Mouse (Mus musculus) spleen, embryonic (tissue): Measurements from ENCODE around the gene Tmprss13.

Experiments
- CTCF ChIA-PET: fragments of 350-600 bp; sonication (Branson Sonifier 250); formaldehyde crosslinking; loops from one replicate; lab custom pipeline; 2022; lab: Charles Lee

Gene Tmprss13

GRCm38 (mm10) chr9:45318855-45319254 is at the start of gene Tmprss13:
Tmprss13 (plus strand) TSS chr9:45319100.
- CTCF ChIA-PET, result interaction anchor here (0.6 kb wide), 1 partner anchor 76 kb away, joined by 12 read pairs; no protein-coding TSS in a partner anchor

DNA sequence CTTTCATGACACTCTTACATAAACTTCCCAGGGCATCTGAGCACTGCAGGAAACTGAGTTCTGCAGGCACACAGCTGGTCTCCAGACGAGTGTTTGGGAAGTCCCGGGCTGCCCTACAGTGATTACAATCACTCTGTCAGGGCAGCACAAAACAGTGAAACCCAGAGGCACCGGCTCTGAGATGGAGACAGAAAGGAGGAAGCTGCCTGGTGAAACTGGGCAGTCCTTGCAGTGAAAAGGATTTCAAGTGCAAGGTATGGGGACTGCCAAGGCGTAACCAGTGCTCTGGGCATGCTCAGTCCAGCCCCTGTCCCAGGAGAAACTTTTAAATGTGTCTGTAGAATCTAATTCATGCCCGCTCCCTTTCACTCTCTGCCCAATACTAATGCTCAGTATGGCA is 46.7 kb upstream of the Tmprss13 start:
- CTCF ChIA-PET, result interaction anchor here (0.7 kb wide), 1 partner anchor 24 kb away, joined by 3 read pairs; no protein-coding TSS in a partner anchor

- CTCF ChIA-PET, result interaction anchor here (0.6 to 0.8 kb wide), 2 partner anchors 25 to 54 kb away, joined by 3 read pairs; no protein-coding TSS in a partner anchor
Measured at GRCm38 (mm10) chr9:45274218-45274617, 44.7 kb upstream of the Tmprss13 start.

DNA sequence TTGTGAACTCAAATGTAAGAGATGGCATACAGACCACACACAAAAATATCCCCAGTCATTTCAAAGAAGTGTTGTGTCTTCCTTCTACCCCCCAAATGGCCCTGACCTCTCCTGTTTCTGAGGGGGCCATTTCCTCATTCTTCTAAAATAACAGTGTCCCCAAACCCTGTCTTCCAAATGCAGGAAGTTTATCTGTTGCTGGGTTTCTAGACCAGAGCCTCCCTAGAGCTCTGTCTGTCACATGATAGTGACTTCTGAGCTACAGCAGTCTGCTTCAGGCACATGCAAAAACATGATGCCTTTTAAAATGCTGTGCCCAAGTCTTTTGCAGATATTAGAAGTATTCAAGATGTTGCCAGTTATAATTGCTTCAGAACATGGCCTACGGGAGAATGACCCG is 44.3 kb upstream of the Tmprss13 start:
- CTCF ChIA-PET, result interaction anchor here (0.6 kb wide), 1 partner anchor 54 kb away, joined by 3 read pairs; no protein-coding TSS in a partner anchor

DNA sequence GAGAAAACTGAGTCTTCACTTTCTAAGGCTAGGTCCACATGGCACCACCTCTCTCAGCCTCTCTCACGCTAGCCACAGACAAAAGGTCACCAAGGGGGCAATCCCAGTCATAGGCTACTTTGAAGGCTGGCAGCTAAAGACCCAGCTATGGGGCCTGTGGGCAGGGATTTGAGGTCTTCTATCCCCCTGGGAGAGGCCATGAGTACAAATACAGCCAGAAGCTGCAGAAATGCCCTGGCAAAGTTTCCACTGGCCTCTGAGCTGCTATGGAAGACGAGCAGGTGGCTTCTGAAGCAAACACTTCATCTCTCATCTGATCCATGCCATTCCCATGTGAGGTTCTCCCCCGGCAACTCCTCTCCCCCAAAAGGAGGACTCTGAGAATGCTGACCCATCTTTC is 38.8 kb upstream of the Tmprss13 start:
- CTCF ChIA-PET, result no interaction called here

DNA sequence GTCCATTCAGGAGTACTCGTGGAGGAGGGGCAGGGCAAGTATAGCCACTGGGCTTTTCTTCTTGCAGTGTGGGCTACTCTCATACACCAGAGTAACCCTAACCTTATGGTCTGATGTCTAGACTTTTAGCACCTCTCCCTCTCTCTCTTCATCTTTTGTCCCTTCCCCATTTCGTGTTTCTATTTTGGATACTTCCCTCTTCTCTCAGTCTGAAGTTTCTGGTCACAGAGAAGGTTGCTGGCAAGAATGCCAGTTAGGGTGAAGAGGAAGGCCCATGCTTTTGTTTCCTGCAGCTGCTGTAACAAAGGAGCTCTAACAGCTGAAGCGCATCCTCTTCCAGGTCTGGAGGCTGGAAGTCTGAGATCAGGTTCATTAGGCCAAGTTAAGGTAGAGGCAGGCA is 38.0 kb upstream of the Tmprss13 start:
- CTCF ChIA-PET, result no interaction called here

GRCm38 (mm10) chr9:45282466-45282865 is 36.4 kb upstream of the Tmprss13 start:
- CTCF ChIA-PET, result interaction anchor here (0.6 kb wide), 1 partner anchor 297 kb away, joined by 10 read pairs; no protein-coding TSS in a partner anchor

DNA sequence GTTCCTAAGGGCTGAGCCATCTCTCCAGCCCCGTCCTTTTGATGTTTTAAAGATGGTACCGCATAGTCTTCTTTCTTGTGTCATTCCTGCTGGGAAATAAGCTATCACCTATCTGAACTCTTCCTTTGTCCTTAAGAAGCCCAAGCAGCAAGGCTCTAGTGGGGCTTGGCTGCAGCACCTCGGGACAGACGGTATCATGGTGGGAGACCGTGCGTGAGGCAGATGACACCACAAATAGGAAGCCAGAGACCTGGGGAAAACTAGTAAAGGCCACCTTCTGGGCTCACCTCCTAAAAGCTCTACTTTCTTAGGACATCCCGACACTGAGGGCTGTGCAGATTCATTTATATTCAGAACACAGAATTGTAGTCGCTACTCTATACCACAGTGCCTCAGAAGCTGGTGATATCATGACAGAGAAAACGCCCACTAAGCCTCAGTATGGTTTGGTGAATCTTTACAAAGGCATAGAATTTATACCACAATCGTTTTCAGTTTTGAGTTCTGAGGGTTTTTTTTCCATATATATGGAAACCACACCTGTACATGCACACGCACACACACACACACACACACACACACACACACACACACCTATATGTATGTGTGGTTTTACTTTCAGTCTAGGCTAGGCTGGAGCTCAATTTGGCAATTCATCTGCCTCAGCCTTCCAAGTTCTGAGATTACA is 27.3 kb upstream of the Tmprss13 start:
- CTCF ChIA-PET, result interaction anchor here (0.7 to 1.9 kb wide), 3 partner anchors 22 to 94 kb away, joined by 3 to 4 read pairs (median 3); partner anchors contain the start of gene Il10ra

GRCm38 (mm10) chr9:45294210-45295011 is 24.5 kb upstream of the Tmprss13 start:
- CTCF ChIA-PET, result interaction anchor here (0.6 to 1.0 kb wide), 4 partner anchors 18 to 74 kb away, joined by 3 to 7 read pairs (median 4); no protein-coding TSS in a partner anchor

GRCm38 (mm10) chr9:45299231-45300006 is 19.5 kb upstream of the Tmprss13 start:
- CTCF ChIA-PET, result interaction anchor here (0.6 to 1.3 kb wide), 6 partner anchors 26 to 89 kb away, joined by 3 to 10 read pairs (median 3); no protein-coding TSS in a partner anchor

DNA sequence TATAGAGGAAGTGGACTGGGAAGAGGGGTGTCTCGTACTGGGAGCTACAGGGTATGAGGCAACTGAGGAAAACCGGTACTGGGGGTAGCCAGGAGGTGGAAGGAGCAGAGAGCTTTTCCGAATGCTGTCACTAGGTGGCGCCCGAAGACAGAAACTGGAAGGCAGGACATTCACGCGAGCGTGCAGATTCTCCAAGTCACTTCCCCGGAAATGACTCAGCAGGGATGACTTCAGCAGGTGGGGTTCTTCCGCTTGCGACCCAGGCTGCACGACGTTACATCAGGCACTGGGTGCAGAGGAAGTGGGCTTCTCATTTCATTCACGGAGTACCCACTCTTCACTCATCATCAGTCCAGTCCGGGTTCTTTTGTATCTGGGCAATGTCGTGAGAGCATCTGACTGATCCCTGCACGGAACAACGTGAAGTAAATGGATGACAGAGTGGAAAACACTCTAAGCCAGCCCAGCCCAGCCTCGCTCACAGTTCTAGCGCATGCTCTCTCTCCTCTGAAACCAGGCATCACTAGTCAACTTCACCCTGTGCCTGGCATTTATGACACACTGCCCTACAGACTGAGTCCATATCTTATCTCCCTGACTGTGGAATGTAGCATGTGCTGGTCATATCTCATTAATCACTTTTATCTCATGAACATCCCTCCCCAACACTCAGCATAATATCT is 18.3 kb upstream of the Tmprss13 start:
- CTCF ChIA-PET, result interaction anchor here (0.8 to 1.8 kb wide), 3 partner anchors 35 to 88 kb away, joined by 3 to 5 read pairs (median 3); no protein-coding TSS in a partner anchor

- CTCF ChIA-PET, result interaction anchor here (1.8 kb wide), 1 partner anchor 87 kb away, joined by 5 read pairs; no protein-coding TSS in a partner anchor
Measured at GRCm38 (mm10) chr9:45301771-45302170, 17.1 kb upstream of the Tmprss13 start.

DNA sequence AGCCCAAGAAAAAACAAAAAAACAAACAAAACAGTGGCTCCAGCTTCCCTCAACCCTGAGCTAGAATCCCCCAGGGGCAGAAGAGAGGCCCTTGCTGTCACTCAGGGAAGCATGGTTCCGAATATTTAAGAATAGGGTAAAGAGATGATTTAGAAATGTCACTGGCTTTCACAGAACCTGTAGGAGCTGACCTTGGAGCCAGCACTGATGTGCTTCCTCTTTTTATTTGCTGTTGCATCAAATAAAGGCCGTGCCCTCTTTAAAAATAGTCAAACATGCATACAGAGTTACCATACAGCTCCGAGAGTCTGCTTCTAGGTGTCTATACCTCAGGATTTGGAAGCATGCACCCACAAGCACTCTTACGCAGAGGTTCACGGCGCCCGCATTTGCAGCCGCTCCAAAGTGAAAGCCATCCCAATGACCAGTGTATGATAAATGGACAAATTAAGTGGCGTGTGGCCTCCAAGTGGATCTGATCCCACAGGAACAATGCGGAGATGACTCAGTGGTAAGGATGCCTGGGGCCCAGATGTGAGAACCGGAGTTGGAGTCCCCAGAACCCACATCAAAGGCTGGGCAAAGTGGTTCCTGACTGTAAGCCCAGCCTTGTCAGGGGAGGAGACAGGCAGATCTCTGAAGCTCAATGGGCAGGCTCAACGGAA is 12.0 kb upstream of the Tmprss13 start:
- CTCF ChIA-PET, result no interaction called here

- CTCF ChIA-PET, result interaction anchor here (0.7 kb wide), 1 partner anchor 81 kb away, joined by 3 read pairs; no protein-coding TSS in a partner anchor
Measured at GRCm38 (mm10) chr9:45308521-45308920, 10.4 kb upstream of the Tmprss13 start.

DNA sequence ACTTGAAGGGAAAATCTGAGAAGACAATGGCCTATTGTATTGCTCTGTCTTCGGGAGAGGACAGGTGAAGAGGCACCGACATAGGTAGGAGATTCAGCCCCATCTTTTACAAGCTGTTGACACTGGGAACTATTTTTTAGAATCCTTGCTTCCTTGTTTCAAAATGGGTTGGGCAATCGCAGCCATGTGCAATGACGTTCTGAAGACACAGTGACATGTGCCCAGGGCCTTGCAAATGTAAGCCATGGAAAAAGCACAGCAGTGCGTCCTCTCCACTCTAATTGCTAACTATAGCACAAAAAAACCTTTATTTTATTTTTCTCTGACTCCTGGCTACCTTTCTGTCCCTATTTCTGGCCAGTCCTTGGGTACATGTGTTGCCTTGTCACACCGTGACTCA is 7.0 kb upstream of the Tmprss13 start:
- CTCF ChIA-PET, result interaction anchor here (0.6 kb wide), 1 partner anchor 24 kb away, joined by 3 read pairs; no protein-coding TSS in a partner anchor

GRCm38 (mm10) chr9:45313913-45314312 is 5.0 kb upstream of the Tmprss13 start:
- CTCF ChIA-PET, result no interaction called here

DNA sequence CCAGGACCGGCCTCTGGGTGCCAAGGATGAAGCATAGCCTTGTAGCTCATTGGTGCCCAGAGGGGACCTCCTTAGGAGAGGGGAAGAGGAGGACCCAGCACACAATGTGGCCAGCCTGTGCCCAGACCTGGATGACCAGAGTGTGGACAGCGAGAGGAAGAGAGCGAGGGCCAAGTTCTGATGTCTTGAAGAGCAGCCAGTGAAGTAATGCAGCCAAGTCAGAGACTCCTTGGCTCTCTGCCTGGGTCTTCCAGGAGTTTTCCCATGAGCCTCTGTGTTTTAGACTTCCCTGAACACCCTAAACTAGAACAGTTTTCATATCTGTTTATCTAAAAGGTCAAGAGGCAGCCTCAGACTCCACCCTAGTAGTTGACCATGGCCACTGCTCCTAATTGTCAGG is 1.3 kb upstream of the Tmprss13 start:
- CTCF ChIA-PET, result no interaction called here

- CTCF ChIA-PET, result no interaction called here
Measured at GRCm38 (mm10) chr9:45321465-45321864, 2.6 kb downstream of the Tmprss13 start.

DNA sequence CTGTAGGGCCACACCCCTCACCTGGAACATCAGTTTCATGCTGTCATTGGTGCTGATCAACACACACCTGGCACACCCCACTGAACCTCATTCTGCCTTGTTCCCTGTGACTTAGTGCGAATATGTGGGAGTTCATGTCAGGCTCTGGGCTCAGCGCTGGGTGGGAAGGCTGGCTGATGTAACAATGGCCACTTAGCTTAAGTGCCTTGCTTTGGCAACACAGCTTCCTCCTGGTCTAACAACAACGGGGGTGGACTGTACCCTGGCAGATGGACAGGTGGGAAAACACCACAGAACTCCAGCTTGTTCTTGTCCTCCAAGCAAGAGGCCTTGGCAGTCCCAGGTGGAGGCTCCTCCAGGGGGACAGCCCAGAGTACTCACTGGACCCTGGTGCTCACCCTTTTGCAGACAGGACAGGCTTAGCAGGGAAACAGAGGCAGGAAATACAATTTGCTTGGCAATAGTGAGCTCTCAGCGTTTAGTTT is 3.1 kb downstream of the Tmprss13 start:
- CTCF ChIA-PET, result no interaction called here

GRCm38 (mm10) chr9:45326390-45326789 is 7.5 kb downstream of the Tmprss13 start:
- CTCF ChIA-PET, result no interaction called here
